Mouse (Mus musculus): ENCODE results near the gene Ppp1r12a.

The Ppp1r12a gene

GRCm38 (mm10) chr10:108161261-108162256 lies at the start of gene Ppp1r12a:
Ppp1r12a (plus strand) TSS chr10:108162193.
- DNase-seq (ENCODE audit: low read depth, low spot score), result peak; percentile 95

GRCm38 (mm10) chr10:108113361-108114237 lies 48.4 kb upstream of the Ppp1r12a start:
- DNase-seq (ENCODE audit: low read depth, low spot score), result no peak

- peak; percentile 67 for DNase-seq (ENCODE audit: low read depth, low spot score)
Measured at GRCm38 (mm10) chr10:108118200-108119163, 43.5 kb upstream of the Ppp1r12a start.

- DNase-seq (ENCODE audit: low read depth, low spot score), result peak; percentile 40
Measured at GRCm38 (mm10) chr10:108119416-108119815, 42.6 kb upstream of the Ppp1r12a start.

- DNase-seq (ENCODE audit: low read depth, low spot score), result no peak
Measured at GRCm38 (mm10) chr10:108124934-108125599, 36.9 kb upstream of the Ppp1r12a start.

- DNase-seq (ENCODE audit: low read depth, low spot score), result no peak
Measured at GRCm38 (mm10) chr10:108129167-108129566, 32.8 kb upstream of the Ppp1r12a start.

- DNase-seq (ENCODE audit: low read depth, low spot score), result no peak
Measured at GRCm38 (mm10) chr10:108131858-108132257, 30.1 kb upstream of the Ppp1r12a start.

GRCm38 (mm10) chr10:108133253-108133652 lies 28.7 kb upstream of the Ppp1r12a start:
- DNase-seq (ENCODE audit: low read depth, low spot score), result no peak

- DNase-seq (ENCODE audit: low read depth, low spot score), result no peak
Measured at GRCm38 (mm10) chr10:108133745-108134144, 28.2 kb upstream of the Ppp1r12a start.

GRCm38 (mm10) chr10:108138347-108138746 lies 23.6 kb upstream of the Ppp1r12a start:
- DNase-seq (ENCODE audit: low read depth, low spot score), result no peak

- DNase-seq (ENCODE audit: low read depth, low spot score), result no peak
Measured at GRCm38 (mm10) chr10:108139788-108140187, 22.2 kb upstream of the Ppp1r12a start.

GRCm38 (mm10) chr10:108140742-108141141 lies 21.3 kb upstream of the Ppp1r12a start:
- no peak for DNase-seq (ENCODE audit: low read depth, low spot score)

GRCm38 (mm10) chr10:108143991-108144525 lies 17.9 kb upstream of the Ppp1r12a start:
- DNase-seq (ENCODE audit: low read depth, low spot score), result no peak

- DNase-seq (ENCODE audit: low read depth, low spot score), result no peak
Measured at GRCm38 (mm10) chr10:108145701-108146100, 16.3 kb upstream of the Ppp1r12a start.

- no peak for DNase-seq (ENCODE audit: low read depth, low spot score)
Measured at GRCm38 (mm10) chr10:108147031-108147430, 15.0 kb upstream of the Ppp1r12a start.

- DNase-seq (ENCODE audit: low read depth, low spot score), result no peak
Measured at GRCm38 (mm10) chr10:108153301-108153700, 8.7 kb upstream of the Ppp1r12a start.

- no peak for DNase-seq (ENCODE audit: low read depth, low spot score)
Measured at GRCm38 (mm10) chr10:108155042-108155686, 6.8 kb upstream of the Ppp1r12a start.

- DNase-seq (ENCODE audit: low read depth, low spot score), result no peak
Measured at GRCm38 (mm10) chr10:108155687-108156067, 6.3 kb upstream of the Ppp1r12a start.

GRCm38 (mm10) chr10:108156128-108156527 lies 5.9 kb upstream of the Ppp1r12a start:
- no peak for DNase-seq (ENCODE audit: low read depth, low spot score)

GRCm38 (mm10) chr10:108159002-108159401 lies 3.0 kb upstream of the Ppp1r12a start:
- DNase-seq (ENCODE audit: low read depth, low spot score), result no peak
